Comparison of ENCODE assay signal across 19 mouse cellular contexts in the genomic region with DNA sequence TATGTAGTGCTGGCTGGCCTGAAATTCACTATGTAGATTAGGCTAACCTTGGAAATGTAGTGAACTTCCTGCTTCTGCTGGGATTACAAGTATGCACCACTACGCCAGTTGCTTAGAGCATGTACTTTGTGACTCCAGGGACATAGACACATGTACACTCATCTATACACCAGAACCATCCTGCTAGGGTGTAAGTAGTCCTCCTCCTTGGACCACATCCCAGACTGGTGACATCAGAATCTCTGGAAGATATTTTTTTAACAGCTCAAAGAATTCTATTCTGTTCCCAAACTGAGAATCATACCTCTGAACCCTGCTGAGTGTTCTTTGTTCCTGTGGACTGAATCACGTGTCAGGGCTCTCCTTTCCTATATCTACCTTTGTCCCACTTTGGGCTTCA. TPM values are rescaled to one million over a fixed set of nuclear protein-coding genes. Genes with fewer than 3 reads are reported as not detected.
DNase-seq lines count a peak whose midpoint lies in the region; ATAC-seq lines count a peak whose summit lies in the region.
"Had no signal": no experiment of that assay in that cellular context is flagged by ENCODE, and none has a peak within 500 bp of the region (broad histone marks: within the 10 kb centered on the region; RNA-seq: fewer than 3 reads in every experiment).

No protein-coding gene starts in this region.

- no peaks in the 10 kb centered on the region for H3K27me3 ChIP-seq in forebrain, embryonic 11.5 days (ENCODE audit: control insufficient read depth, insufficient read depth, low read length)
- no peaks in the 10 kb centered on the region for H3K27me3 ChIP-seq in midbrain, embryonic 16.5 days (ENCODE audit: control insufficient read depth, insufficient read depth, low read depth, low read length)
- H3K27me3 ChIP-seq: embryonic facial prominence, embryonic 13.5 days; forebrain, embryonic 13.5 days; hindbrain, embryonic 12.5 days; intestine, embryonic 15.5 days; lung, embryonic 15.5 days; neural tube, embryonic 15.5 days had no signal

- no peak overlapping the region for H3K9ac ChIP-seq in forebrain, embryonic 11.5 days (ENCODE audit: low read length)
- no peak overlapping the region for H3K9ac ChIP-seq in midbrain, embryonic 16.5 days (ENCODE audit: low read depth, low read length)
- H3K9ac ChIP-seq: embryonic facial prominence, embryonic 13.5 days; forebrain, embryonic 13.5 days; hindbrain, embryonic 12.5 days; intestine, embryonic 15.5 days; lung, embryonic 15.5 days; neural tube, embryonic 15.5 days had no signal

- intact Hi-C loops in left cerebral cortex, postnatal 4 days (cut with DNase I) = no loop called here

- no peak overlapping the region for H3K4me2 ChIP-seq in forebrain, embryonic 11.5 days (ENCODE audit: low read depth, low read length, severe bottlenecking)
- no peak overlapping the region for H3K4me2 ChIP-seq in midbrain, embryonic 16.5 days (ENCODE audit: low read length)
- H3K4me2 ChIP-seq: embryonic facial prominence, embryonic 13.5 days; forebrain, embryonic 13.5 days; hindbrain, embryonic 12.5 days; intestine, embryonic 15.5 days; lung, embryonic 15.5 days; neural tube, embryonic 15.5 days had no signal

- no peaks in the 10 kb centered on the region for H3K4me1 ChIP-seq in forebrain, embryonic 11.5 days (replicated peaks; ENCODE audit: control insufficient read depth, insufficient read depth, low read length)
- no peaks in the 10 kb centered on the region for H3K4me1 ChIP-seq in midbrain, embryonic 16.5 days (ENCODE audit: control insufficient read depth, insufficient read depth, low read length)
- H3K4me1 ChIP-seq: embryonic facial prominence, embryonic 13.5 days; hindbrain, embryonic 12.5 days; intestine, embryonic 15.5 days; lung, embryonic 15.5 days; neural tube, embryonic 15.5 days had no signal

- peak; percentile 57 to 79 for DNase-seq in frontal cortex, adult 2 months (ENCODE audit: extremely low spot score in 1 of 2, low spot score in 1 of 2)
- no peak for DNase-seq in frontal cortex, postnatal 14 days (ENCODE audit: low spot score in 2 of 2)
- DNase-seq in left cerebral cortex, adult 18-20 months (ENCODE audit: low spot score in 2 of 2) = peak; percentile 65 to 70
- DNase-seq in left cerebral cortex, postnatal 4 days = no peak
- DNase-seq in MN1 (ENCODE audit: low spot score) = peak; percentile 66
- peak; percentile 80 for DNase-seq in brain, adult 2 months (ENCODE audit: low read depth, low spot score)
- DNase-seq in forebrain, embryonic 11.5 days (ENCODE audit: low spot score) = no peak
- DNase-seq: cerebellum, postnatal 25 days; gastrocnemius, postnatal 25 days; thymus, adult 2 months had no signal

- H3K4me3 ChIP-seq in forebrain, embryonic 11.5 days (ENCODE audit: low read depth, low read length) = no peak overlapping the region
- no peak overlapping the region for H3K4me3 ChIP-seq in midbrain, embryonic 16.5 days (ENCODE audit: low read depth, low read length)
- H3K4me3 ChIP-seq: embryonic facial prominence, embryonic 13.5 days; forebrain, embryonic 13.5 days; hindbrain, embryonic 12.5 days; intestine, embryonic 15.5 days; lung, embryonic 15.5 days; neural tube, embryonic 15.5 days had no signal

- no peak overlapping the region for H3K27ac ChIP-seq in forebrain, embryonic 11.5 days (ENCODE audit: low read depth, low read length)
- H3K27ac ChIP-seq in midbrain, embryonic 16.5 days (ENCODE audit: low read length) = no peak overlapping the region
- H3K27ac ChIP-seq: embryonic facial prominence, embryonic 13.5 days; forebrain, embryonic 13.5 days; hindbrain, embryonic 12.5 days; intestine, embryonic 15.5 days; lung, embryonic 15.5 days; neural tube, embryonic 15.5 days had no signal

- H3K36me3 ChIP-seq in forebrain, embryonic 11.5 days (ENCODE audit: control insufficient read depth, insufficient read depth, low read length) = no peaks in the 10 kb centered on the region
- H3K36me3 ChIP-seq in midbrain, embryonic 16.5 days (ENCODE audit: control insufficient read depth, insufficient read depth, low read length) = no peaks in the 10 kb centered on the region; the same call in 1 of the 2 replicates

- 88% methylated on average over 2 of the region's 2 CpGs for WGBS in forebrain, embryonic 11.5 days
- 83% methylated on average over 2 of the region's 2 CpGs for WGBS in midbrain, embryonic 16.5 days

- no peaks in the 10 kb centered on the region for H3K9me3 ChIP-seq in forebrain, embryonic 11.5 days (ENCODE audit: control insufficient read depth, low read length)
- no peaks in the 10 kb centered on the region for H3K9me3 ChIP-seq in midbrain, embryonic 16.5 days (replicated peaks; ENCODE audit: control insufficient read depth, low read length, poor library complexity, severe bottlenecking)
- H3K9me3 ChIP-seq: embryonic facial prominence, embryonic 13.5 days; forebrain, embryonic 13.5 days; G1E; hindbrain, embryonic 12.5 days; intestine, embryonic 15.5 days; lung, embryonic 15.5 days; neural tube, embryonic 15.5 days had no signal

- no peak for ATAC-seq in forebrain, embryonic 11.5 days (replicated peaks; ENCODE audit: low FRiP score)
- no peak for ATAC-seq in midbrain, embryonic 16.5 days
- ATAC-seq: forebrain, embryonic 13.5 days; intestine, embryonic 15.5 days had no signal

RNA-seq across cellular contexts. Expression of a gene that starts 0.8 kb away (rescaled TPM):
- polyA plus RNA-seq in frontal cortex, adult 2 months (2012; rRNA removed) = 0.88 and 1.5 TPM in 2 replicates
- under 1 TPM in 1 of 2 experiments, not detected in 1; 0.60 TPM for total RNA-seq in left cerebral cortex, adult 18-20 months (2021)
- under 1 TPM in 1 of 2 experiments, not detected in 1; 0.24 TPM for total RNA-seq in left cerebral cortex, postnatal 4 days (2021)
- polyA plus RNA-seq in forebrain, embryonic 11.5 days (2014; fragmentation: Nextera tagmentation; extraction: Ambion mirVana) = 0.61 and 1.2 TPM in 2 replicates
- 0.40 TPM in 1 of 2 replicates, not detected in the other for polyA plus RNA-seq in midbrain, embryonic 16.5 days (2015; fragmentation: Nextera tagmentation; extraction: Ambion mirVana)
- total RNA-seq: gastrocnemius, postnatal 25 days; megakaryocyte-erythroid progenitor cell, adult 5-6 weeks had no signal
- polyA plus RNA-seq: G1E had no signal

RNA-seq across cellular contexts. Expression of a gene that starts 8.1 kb away (rescaled TPM):
- 87.1 and 95.7 TPM in 2 replicates for polyA plus RNA-seq in frontal cortex, adult 2 months (2012; rRNA removed)
- 10 to 100 TPM; 44.0 to 46.7 TPM for total RNA-seq in left cerebral cortex, adult 18-20 months (2021)
- total RNA-seq in left cerebral cortex, postnatal 4 days (2021) = 10 to 100 TPM; 58.8 to 60.6 TPM
- 71.8 and 85.4 TPM in 2 replicates for polyA plus RNA-seq in forebrain, embryonic 11.5 days (2014; fragmentation: Nextera tagmentation; extraction: Ambion mirVana)
- polyA plus RNA-seq in midbrain, embryonic 16.5 days (2015; fragmentation: Nextera tagmentation; extraction: Ambion mirVana) = 68.1 and 75.1 TPM in 2 replicates

RNA-seq across cellular contexts. Expression of a gene that starts 49.6 kb away (rescaled TPM):
- polyA plus RNA-seq in frontal cortex, adult 2 months (2012; rRNA removed) = 190 and 223 TPM in 2 replicates
- total RNA-seq in left cerebral cortex, adult 18-20 months (2021) = 100 to 1,000 TPM; 129 to 143 TPM
- 100 to 1,000 TPM; 178 to 195 TPM for total RNA-seq in left cerebral cortex, postnatal 4 days (2021)
- polyA plus RNA-seq in forebrain, embryonic 11.5 days (2014; fragmentation: Nextera tagmentation; extraction: Ambion mirVana) = 574 and 590 TPM in 2 replicates
- 190 and 198 TPM in 2 replicates for polyA plus RNA-seq in midbrain, embryonic 16.5 days (2015; fragmentation: Nextera tagmentation; extraction: Ambion mirVana)

Comparison
In these comparisons a context has a peak if more than half of its experiments do, and no peak if none do; other contexts are left out.
1. DNase-seq: peak in frontal cortex, adult 2 months (2 of 2), left cerebral cortex, adult 18-20 months (2 of 2), MN1 (single experiment) and brain, adult 2 months (single experiment); none in frontal cortex, postnatal 14 days (0 of 2), left cerebral cortex, postnatal 4 days (single experiment) and forebrain, embryonic 11.5 days (single experiment).